Mouse (Mus musculus): ENCODE measurements around the gene Rpusd3. TPM values are rescaled to one million over a fixed set of nuclear protein-coding genes. Genes with fewer than 3 reads are reported as not detected.

Rpusd3 gene
- total and polyA plus RNA-seq, 2 experiments from 2014 or later = 16.9 to 23.5 TPM

GRCm38 (mm10) chr6:113396270-113397030 is 22.7 kb downstream of the Rpusd3 start:
- TF ChIP-seq CTCF (IDR thresholded peaks at IDR 0.05; ENCODE audit: low read depth) = no peak
- Histone ChIP-seq H3K27ac (ENCODE audit: low read depth, low read length) (no peak overlapping the region), H3K4me3 (ENCODE audit: low read depth, low read length) (no peak overlapping the region), H3K9me3 (ENCODE audit: low read length) (no peaks in the 10 kb centered on the region), H3K4me2 (ENCODE audit: low read depth) (no peak overlapping the region), H3K27me3 (ENCODE audit: insufficient read depth, low read length) (no peaks in the 10 kb centered on the region), H3K4me1 (ENCODE audit: insufficient read depth) (peaks cover 5% of the 10 kb centered on the region; the same call in 1 of the 2 replicates), H3K9ac (no peak overlapping the region), H3K36me3 (ENCODE audit: insufficient read depth) (peaks cover 10% of the 10 kb centered on the region)
- 81% methylated on average over 10 of the region's 10 CpGs for WGBS
- no peak for ATAC-seq
- DNase-seq = no peak

- H3K9ac ChIP-seq = no peak overlapping the region
- no peak overlapping the region for H3K4me3 ChIP-seq (ENCODE audit: low read depth, low read length)
- no peaks in the 10 kb centered on the region for H3K9me3 ChIP-seq (ENCODE audit: low read length)
- TF ChIP-seq CTCF (IDR thresholded peaks at IDR 0.05; ENCODE audit: low read depth) = no peak
- DNase-seq (no peak), ATAC-seq (no peak)
- H3K36me3 ChIP-seq (ENCODE audit: insufficient read depth) = peaks cover 13% of the 10 kb centered on the region
- no peaks in the 10 kb centered on the region for H3K27me3 ChIP-seq (ENCODE audit: insufficient read depth, low read length)
- H3K4me1 ChIP-seq (ENCODE audit: insufficient read depth) = peaks cover 5% of the 10 kb centered on the region; the same call in 1 of the 2 replicates
- no peak overlapping the region for H3K4me2 ChIP-seq (ENCODE audit: low read depth)
- no peak overlapping the region for H3K27ac ChIP-seq (ENCODE audit: low read depth, low read length)
- WGBS = 96% methylated on average over 6 of the region's 6 CpGs
Observed at GRCm38 (mm10) chr6:113395501-113395900, 23.6 kb downstream of the Rpusd3 start.

GRCm38 (mm10) chr6:113394811-113395210 is 24.3 kb downstream of the Rpusd3 start:
- 93% methylated on average over 11 of the region's 11 CpGs for WGBS
- Histone ChIP-seq H3K36me3 (ENCODE audit: insufficient read depth) (peaks cover 20% of the 10 kb centered on the region), H3K4me2 (ENCODE audit: low read depth) (no peak overlapping the region), H3K27ac (ENCODE audit: low read depth, low read length) (no peak overlapping the region), H3K9me3 (ENCODE audit: low read length) (no peaks in the 10 kb centered on the region), H3K4me1 (ENCODE audit: insufficient read depth) (peaks cover 5% of the 10 kb centered on the region; the same call in 1 of the 2 replicates), H3K9ac (no peak overlapping the region), H3K4me3 (ENCODE audit: low read depth, low read length) (no peak overlapping the region), H3K27me3 (ENCODE audit: insufficient read depth, low read length) (no peaks in the 10 kb centered on the region)
- ATAC-seq (no peak), DNase-seq (no peak)
- no peak for TF ChIP-seq CTCF (IDR thresholded peaks at IDR 0.05; ENCODE audit: low read depth)

GRCm38 (mm10) chr6:113393951-113394350 is 25.2 kb downstream of the Rpusd3 start:
- no peaks in the 10 kb centered on the region for H3K27me3 ChIP-seq (ENCODE audit: insufficient read depth, low read length)
- WGBS = 89% methylated on average over 6 of the region's 6 CpGs
- H3K36me3 ChIP-seq (ENCODE audit: insufficient read depth) = peaks cover 27% of the 10 kb centered on the region
- ATAC-seq (no peak), DNase-seq (no peak)
- peaks cover 5% of the 10 kb centered on the region; the same call in 1 of the 2 replicates for H3K4me1 ChIP-seq (ENCODE audit: insufficient read depth)
- no peak overlapping the region for H3K27ac ChIP-seq (ENCODE audit: low read depth, low read length)
- no peak overlapping the region for H3K9ac ChIP-seq
- no peak for TF ChIP-seq CTCF (IDR thresholded peaks at IDR 0.05; ENCODE audit: low read depth)
- no peak overlapping the region for H3K4me3 ChIP-seq (ENCODE audit: low read depth, low read length)
- no peaks in the 10 kb centered on the region for H3K9me3 ChIP-seq (ENCODE audit: low read length)
- no peak overlapping the region for H3K4me2 ChIP-seq (ENCODE audit: low read depth)

GRCm38 (mm10) chr6:113392387-113393071 is 26.6 kb downstream of the Rpusd3 start:
- H3K4me3 ChIP-seq (ENCODE audit: low read depth, low read length) = peak overlapping the region; percentile 38
- TF ChIP-seq CTCF (IDR thresholded peaks at IDR 0.05; ENCODE audit: low read depth) = no peak
- peak; percentile 66 for DNase-seq
- H3K4me2 ChIP-seq (ENCODE audit: low read depth) = peak overlapping the region; percentile 61
- peaks cover 38% of the 10 kb centered on the region for H3K36me3 ChIP-seq (ENCODE audit: insufficient read depth)
- H3K9me3 ChIP-seq (ENCODE audit: low read length) = no peaks in the 10 kb centered on the region
- no peaks in the 10 kb centered on the region for H3K27me3 ChIP-seq (ENCODE audit: insufficient read depth, low read length)
- 6% methylated on average over 51 of the region's 51 CpGs for WGBS
- peak overlapping the region; percentile 71 for H3K27ac ChIP-seq (ENCODE audit: low read depth, low read length)
- H3K4me1 ChIP-seq (ENCODE audit: insufficient read depth) = peaks cover 5% of the 10 kb centered on the region; the same call in 1 of the 2 replicates
- peak overlapping the region; percentile 59 for H3K9ac ChIP-seq
- peak; percentile 93 for ATAC-seq

- Histone ChIP-seq H3K36me3 (ENCODE audit: insufficient read depth) (peaks cover 44% of the 10 kb centered on the region), H3K9me3 (ENCODE audit: low read length) (no peaks in the 10 kb centered on the region), H3K27ac (ENCODE audit: low read depth, low read length) (peak overlapping the region; percentile 71; the same call in 1 of the 2 replicates), H3K4me1 (ENCODE audit: insufficient read depth) (peaks cover 5% of the 10 kb centered on the region; the same call in 1 of the 2 replicates), H3K4me2 (ENCODE audit: low read depth) (peak overlapping the region; percentile 61), H3K27me3 (ENCODE audit: insufficient read depth, low read length) (no peaks in the 10 kb centered on the region), H3K4me3 (ENCODE audit: low read depth, low read length) (peak overlapping the region; percentile 38), H3K9ac (peak overlapping the region; percentile 59)
- no peak for TF ChIP-seq CTCF (IDR thresholded peaks at IDR 0.05; ENCODE audit: low read depth)
- WGBS = 22% methylated on average over 10 of the region's 10 CpGs
- DNase-seq = no peak
- ATAC-seq = no peak; the same call in 1 of the 2 replicates
Observed at GRCm38 (mm10) chr6:113392015-113392386, 27.1 kb downstream of the Rpusd3 start.

GRCm38 (mm10) chr6:113390715-113391114 is 28.4 kb downstream of the Rpusd3 start:
- ATAC-seq = no peak
- peaks cover 51% of the 10 kb centered on the region for H3K36me3 ChIP-seq (ENCODE audit: insufficient read depth)
- H3K4me1 ChIP-seq (ENCODE audit: insufficient read depth) = peaks cover 5% of the 10 kb centered on the region; the same call in 1 of the 2 replicates
- no peaks in the 10 kb centered on the region for H3K27me3 ChIP-seq (ENCODE audit: insufficient read depth, low read length)
- no peak overlapping the region for H3K4me2 ChIP-seq (ENCODE audit: low read depth)
- no peak for TF ChIP-seq CTCF (IDR thresholded peaks at IDR 0.05; ENCODE audit: low read depth)
- no peak overlapping the region for H3K9ac ChIP-seq
- 87% methylated on average over 3 of the region's 3 CpGs for WGBS
- H3K27ac ChIP-seq (ENCODE audit: low read depth, low read length) = no peak overlapping the region
- DNase-seq = no peak
- H3K4me3 ChIP-seq (ENCODE audit: low read depth, low read length) = no peak overlapping the region
- no peaks in the 10 kb centered on the region for H3K9me3 ChIP-seq (ENCODE audit: low read length)

Measured in forebrain, postnatal 0 days (tissue).